Mouse (Mus musculus): ENCODE results near the gene Foxk1.

DNA sequence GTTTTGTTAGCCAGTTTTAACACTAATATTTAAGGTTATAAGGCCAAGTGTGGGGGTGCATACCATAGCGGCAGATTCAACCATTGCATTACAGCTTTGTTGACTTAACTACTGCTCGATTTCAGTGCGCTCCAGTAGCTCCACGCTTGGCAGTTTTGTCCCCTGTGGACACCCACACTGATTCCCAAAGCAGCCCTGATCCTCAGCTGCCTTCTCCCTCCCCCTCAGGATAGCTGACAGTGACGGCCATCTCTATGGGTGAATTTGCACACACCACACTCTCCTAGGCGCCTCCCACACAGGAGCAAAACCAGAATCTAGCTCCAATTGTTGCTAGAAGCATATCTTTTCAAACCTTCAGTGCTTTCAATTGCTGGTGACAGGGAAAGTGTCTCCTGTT lies 4.1 kb downstream of the Foxk1 start:
- peak; percentile 71; the same call in 1 of the 2 replicates for TF ChIP-seq POLR2A (IDR thresholded peaks at IDR 0.05; ENCODE audit: extremely low read depth, insufficient read depth, low read length)
- TF ChIP-seq CTCF (IDR thresholded peaks at IDR 0.05; ENCODE audit: extremely low read depth, insufficient read depth, low read length): no peak

Data from cortical plate, adult 2 months (tissue).